Mouse (Mus musculus): ENCODE measurements around the gene Smim4.

GRCm38 (mm10) chr14:31169508-31169907 lies 40.8 kb upstream of the Smim4 start:
- TF ChIP-seq FOSL1 (IDR thresholded peaks at IDR 0.05; ENCODE audit: insufficient read depth, low read length, poor library complexity, severe bottlenecking) (no peak), CTCF (IDR thresholded peaks at IDR 0.05; ENCODE audit: control insufficient read depth, insufficient read depth, insufficient read length) (no peak)
